Mouse (Mus musculus): ENCODE data around the gene Cck. TPM values are rescaled to one million over a fixed set of nuclear protein-coding genes. Genes with fewer than 3 reads are reported as not detected.
"Not testable (repeated sequence)": the region's sequence is repeated elsewhere in the genome, so short reads cannot be mapped to it uniquely, and the experiment has no call there.

The Cck gene
- polyA plus RNA-seq, 1 experiment from 2014 or later = 1.0 TPM

DNA sequence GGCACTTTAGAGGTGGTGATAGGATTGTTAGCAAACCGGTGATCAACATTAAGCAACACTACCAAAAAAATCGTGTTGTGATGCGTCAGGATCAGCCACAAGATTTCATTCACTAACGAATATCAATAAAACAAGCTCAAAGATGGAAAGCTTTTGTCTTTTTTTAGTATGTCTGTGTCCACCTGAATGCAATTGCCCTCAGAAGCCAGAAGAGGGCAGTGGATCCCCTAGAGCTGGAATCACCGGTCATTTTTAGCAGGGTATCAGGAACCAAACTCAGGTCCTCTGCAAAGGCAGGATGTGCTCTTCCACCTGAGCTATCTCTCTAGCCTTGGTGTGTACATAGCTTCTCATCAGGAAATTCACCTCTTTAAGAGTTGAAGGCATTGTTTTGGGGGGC, 20.7 kb downstream of the Cck start:
- Histone ChIP-seq H3K9me3 (ENCODE audit: control insufficient read depth, low read length) (no peaks in the 10 kb centered on the region), H3K27me3 (ENCODE audit: control insufficient read depth, insufficient read depth, low read length) (no peaks in the 10 kb centered on the region), H3K4me2 (replicated peaks; ENCODE audit: low read depth, low read length) (no peak overlapping the region), H3K27ac (ENCODE audit: low read depth, low read length) (no peak overlapping the region), H3K4me3 (ENCODE audit: low read depth, low read length) (no peak overlapping the region), H3K9ac (ENCODE audit: low read depth, low read length) (no peak overlapping the region), H3K4me1 (replicated peaks; ENCODE audit: control insufficient read depth, insufficient read depth, low read length) (no peaks in the 10 kb centered on the region), H3K36me3 (ENCODE audit: control insufficient read depth, insufficient read depth, low read length) (no peaks in the 10 kb centered on the region)
- no peak for DNase-seq (ENCODE audit: low spot score)
- WGBS = 85% methylated on average over 5 of the region's 5 CpGs
- ATAC-seq (ENCODE audit: low FRiP score) = no peak

DNA sequence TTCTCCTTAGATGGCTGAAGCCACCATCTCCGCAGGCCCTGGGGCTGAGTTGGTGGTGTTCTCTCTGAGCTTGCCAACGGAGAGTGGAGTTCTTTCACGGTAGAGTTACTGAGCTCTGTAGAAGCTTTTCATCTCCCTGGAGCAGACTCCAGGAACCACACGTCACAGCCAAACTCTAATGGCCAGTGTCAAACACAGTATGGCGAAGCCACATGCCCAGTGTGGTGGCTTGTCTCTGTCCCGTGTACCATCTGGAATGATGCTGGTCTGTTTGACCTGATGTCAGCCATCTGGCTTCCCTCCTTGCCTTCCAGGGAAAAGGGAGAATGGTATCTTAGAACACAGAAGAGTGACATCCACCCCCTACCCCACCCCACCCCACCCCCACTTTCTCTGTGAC, 25.8 kb downstream of the Cck start:
- DNase-seq (ENCODE audit: low spot score) (no peak), ATAC-seq (ENCODE audit: low FRiP score) (peak; percentile 33; the same call in 1 of the 2 replicates)
- Histone ChIP-seq H3K36me3 (ENCODE audit: control insufficient read depth, insufficient read depth, low read length) (no peaks in the 10 kb centered on the region), H3K9ac (ENCODE audit: low read depth, low read length) (no peak overlapping the region), H3K4me2 (replicated peaks; ENCODE audit: low read depth, low read length) (no peak overlapping the region), H3K4me1 (replicated peaks; ENCODE audit: control insufficient read depth, insufficient read depth, low read length) (no peaks in the 10 kb centered on the region), H3K4me3 (ENCODE audit: low read depth, low read length) (no peak overlapping the region), H3K27ac (ENCODE audit: low read depth, low read length) (no peak overlapping the region), H3K9me3 (ENCODE audit: control insufficient read depth, low read length) (no peaks in the 10 kb centered on the region), H3K27me3 (ENCODE audit: control insufficient read depth, insufficient read depth, low read length) (no peaks in the 10 kb centered on the region)
- 65% methylated on average over 6 of the region's 6 CpGs for WGBS

DNA sequence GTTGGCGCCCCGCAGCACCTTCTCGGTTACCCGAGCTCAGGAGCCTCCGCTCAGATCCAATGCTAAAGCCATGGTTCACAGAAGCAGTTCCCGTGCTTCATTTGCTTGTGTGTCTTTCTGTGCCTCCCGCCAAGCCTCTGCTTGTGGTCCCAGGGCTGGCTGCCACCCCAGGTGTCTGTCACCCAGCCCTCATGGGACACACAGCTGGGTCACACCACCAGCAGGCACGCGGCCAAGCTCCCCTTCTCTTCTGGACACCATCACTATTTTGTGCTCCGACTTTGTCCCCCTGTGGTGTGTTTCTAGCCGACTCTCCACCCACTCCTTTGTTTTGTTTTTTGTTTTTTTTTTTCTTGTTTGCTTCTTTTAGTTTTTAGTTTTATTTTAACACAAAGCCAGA, 28.0 kb downstream of the Cck start:
- no peaks in the 10 kb centered on the region for H3K9me3 ChIP-seq (ENCODE audit: control insufficient read depth, low read length)
- ATAC-seq (ENCODE audit: low FRiP score) (no peak), DNase-seq (ENCODE audit: low spot score) (no peak)
- H3K4me2 ChIP-seq (replicated peaks; ENCODE audit: low read depth, low read length) = no peak overlapping the region
- no peak overlapping the region for H3K27ac ChIP-seq (ENCODE audit: low read depth, low read length)
- no peaks in the 10 kb centered on the region for H3K36me3 ChIP-seq (ENCODE audit: control insufficient read depth, insufficient read depth, low read length)
- H3K27me3 ChIP-seq (ENCODE audit: control insufficient read depth, insufficient read depth, low read length) = no peaks in the 10 kb centered on the region
- WGBS = 80% methylated on average over 11 of the region's 11 CpGs
- H3K9ac ChIP-seq (ENCODE audit: low read depth, low read length) = no peak overlapping the region
- H3K4me3 ChIP-seq (ENCODE audit: low read depth, low read length) = no peak overlapping the region
- H3K4me1 ChIP-seq (replicated peaks; ENCODE audit: control insufficient read depth, insufficient read depth, low read length) = no peaks in the 10 kb centered on the region

DNA sequence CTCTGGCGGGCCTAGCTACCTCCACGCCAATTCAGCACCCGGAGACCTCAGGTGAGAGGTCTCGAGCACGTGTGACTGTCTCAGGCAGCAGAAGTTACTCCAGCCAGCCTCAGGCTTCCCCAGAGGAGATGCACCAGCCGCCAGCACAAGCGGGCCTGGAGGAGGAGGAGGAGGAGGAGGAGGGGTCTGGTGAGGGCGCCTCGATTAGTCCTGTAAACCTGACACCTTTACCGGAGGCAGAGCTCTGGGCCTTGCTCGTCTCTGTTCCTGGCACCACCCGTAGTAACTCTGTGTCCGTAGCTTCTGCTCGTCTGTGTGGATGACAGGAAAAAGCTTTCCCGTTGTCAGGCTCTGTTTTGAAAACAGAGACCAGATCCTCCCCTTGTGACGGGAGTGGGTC, 35.0 kb downstream of the Cck start:
- Histone ChIP-seq H3K9me3 (ENCODE audit: control insufficient read depth, low read length) (no peaks in the 10 kb centered on the region), H3K4me1 (replicated peaks; ENCODE audit: control insufficient read depth, insufficient read depth, low read length) (no peaks in the 10 kb centered on the region), H3K27me3 (ENCODE audit: control insufficient read depth, insufficient read depth, low read length) (no peaks in the 10 kb centered on the region), H3K27ac (ENCODE audit: low read depth, low read length) (no peak overlapping the region), H3K4me2 (replicated peaks; ENCODE audit: low read depth, low read length) (no peak overlapping the region), H3K9ac (ENCODE audit: low read depth, low read length) (no peak overlapping the region), H3K36me3 (ENCODE audit: control insufficient read depth, insufficient read depth, low read length) (peaks cover 2% of the 10 kb centered on the region; the same call in 1 of the 2 replicates), H3K4me3 (ENCODE audit: low read depth, low read length) (no peak overlapping the region)
- no peak for DNase-seq (ENCODE audit: low spot score)
- ATAC-seq (ENCODE audit: low FRiP score) = no peak
- WGBS = 74% methylated on average over 16 of the region's 16 CpGs

DNA sequence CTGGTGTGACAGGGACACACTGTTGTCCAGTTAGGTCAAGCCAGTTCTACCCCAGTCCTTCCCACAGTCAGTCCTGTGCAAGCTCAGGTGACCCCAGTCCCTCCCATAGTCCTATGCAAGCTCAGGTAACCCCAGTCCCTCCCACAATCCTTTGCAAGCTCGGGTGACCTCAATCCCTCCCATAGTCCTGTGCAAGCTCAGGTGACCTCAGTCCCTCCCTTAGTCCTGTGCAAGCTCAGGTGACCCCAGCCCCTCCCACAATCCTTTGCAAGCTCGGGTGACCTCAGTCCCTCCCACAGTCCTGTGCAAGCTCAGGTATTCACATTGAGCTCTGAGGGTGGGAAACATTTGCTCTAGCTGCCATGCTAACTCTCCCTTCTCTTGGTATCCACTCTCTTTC, 35.5 kb downstream of the Cck start:
- no peak for DNase-seq (ENCODE audit: low spot score)
- H3K9me3 ChIP-seq (ENCODE audit: control insufficient read depth, low read length) = no peaks in the 10 kb centered on the region
- 83% methylated on average over 2 of the region's 2 CpGs for WGBS

DNA sequence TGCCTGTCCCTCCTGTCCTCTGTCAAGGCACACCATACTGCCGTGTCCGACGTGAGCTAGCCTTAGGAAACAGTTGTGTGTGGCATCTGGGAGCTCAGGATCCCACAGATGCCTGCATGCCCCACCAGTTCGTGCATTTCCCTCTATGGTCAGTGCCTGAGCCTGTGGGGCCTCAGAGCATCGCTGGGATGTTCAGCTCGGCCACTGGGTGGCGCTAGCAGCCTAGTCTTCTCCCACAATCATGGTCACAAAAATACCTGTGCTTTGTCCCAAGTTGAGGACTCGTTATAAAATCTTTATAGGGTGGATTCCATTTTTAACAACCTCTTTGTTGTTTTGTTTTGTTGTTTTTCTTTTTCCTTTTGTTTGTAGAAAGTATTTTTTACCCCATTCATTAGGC, 37.0 kb downstream of the Cck start:
- H3K27ac ChIP-seq (ENCODE audit: low read depth, low read length) = no peak overlapping the region
- 29% methylated on average over 8 of the region's 8 CpGs for WGBS
- H3K27me3 ChIP-seq (ENCODE audit: control insufficient read depth, insufficient read depth, low read length) = no peaks in the 10 kb centered on the region
- no peaks in the 10 kb centered on the region for H3K9me3 ChIP-seq (ENCODE audit: control insufficient read depth, low read length)
- H3K4me1 ChIP-seq (replicated peaks; ENCODE audit: control insufficient read depth, insufficient read depth, low read length) = no peaks in the 10 kb centered on the region
- no peak overlapping the region for H3K4me3 ChIP-seq (ENCODE audit: low read depth, low read length)
- H3K4me2 ChIP-seq (replicated peaks; ENCODE audit: low read depth, low read length) = no peak overlapping the region
- DNase-seq (ENCODE audit: low spot score) = peak; percentile 75
- ATAC-seq (ENCODE audit: low FRiP score) = no peak
- H3K9ac ChIP-seq (ENCODE audit: low read depth, low read length) = no peak overlapping the region
- H3K36me3 ChIP-seq (ENCODE audit: control insufficient read depth, insufficient read depth, low read length) = peaks cover 5% of the 10 kb centered on the region; the same call in 1 of the 2 replicates

More for the DNA sequence above, 35.5 kb downstream of the Cck start:
- Histone ChIP-seq H3K27ac (ENCODE audit: low read depth, low read length) (no peak overlapping the region), H3K4me3 (ENCODE audit: low read depth, low read length) (no peak overlapping the region), H3K4me1 (replicated peaks; ENCODE audit: control insufficient read depth, insufficient read depth, low read length) (no peaks in the 10 kb centered on the region), H3K4me2 (replicated peaks; ENCODE audit: low read depth, low read length) (no peak overlapping the region), H3K9ac (ENCODE audit: low read depth, low read length) (no peak overlapping the region), H3K36me3 (ENCODE audit: control insufficient read depth, insufficient read depth, low read length) (peaks cover 2% of the 10 kb centered on the region; the same call in 1 of the 2 replicates), H3K27me3 (ENCODE audit: control insufficient read depth, insufficient read depth, low read length) (no peaks in the 10 kb centered on the region)
- no peak for ATAC-seq (ENCODE audit: low FRiP score)

DNA sequence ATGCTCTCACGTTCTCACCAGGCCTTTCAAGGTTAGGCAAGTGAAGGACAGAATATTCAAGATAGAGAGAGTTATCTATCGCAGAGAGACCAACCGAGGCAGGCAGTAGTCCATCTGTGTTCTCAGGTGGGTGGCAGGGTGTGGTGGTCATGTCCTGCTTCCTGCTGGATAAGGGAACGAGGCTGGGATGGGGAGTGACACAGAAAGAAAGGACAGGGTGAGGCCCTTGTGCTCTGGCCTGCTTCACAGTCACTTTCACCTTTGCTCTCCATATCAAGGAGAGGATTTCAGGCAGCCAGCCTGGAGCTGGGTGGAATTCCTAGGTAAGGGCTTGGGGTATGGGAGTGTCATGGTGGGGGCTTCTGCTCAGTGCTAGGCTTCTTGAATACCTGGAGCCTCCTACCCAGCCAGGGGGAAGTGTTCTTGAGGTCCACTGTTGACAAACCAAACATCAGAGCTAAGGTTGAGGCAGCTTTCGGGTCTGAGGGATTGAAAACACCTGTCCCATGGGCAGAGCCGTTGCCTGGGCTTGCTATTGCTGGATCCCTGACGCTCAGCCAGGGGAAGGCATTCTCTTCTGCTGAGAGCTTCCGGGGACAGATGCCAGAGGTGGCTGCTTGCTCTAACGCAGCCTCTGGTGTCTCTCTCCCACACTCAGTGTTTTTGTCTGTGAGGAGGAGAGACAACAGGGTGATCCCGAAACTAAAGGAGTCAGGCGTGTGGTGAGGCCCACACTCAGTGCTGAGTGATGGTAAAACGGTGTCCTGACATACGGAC, 38.6 kb downstream of the Cck start:
- 88% methylated on average over 13 of the region's 13 CpGs for WGBS
- Histone ChIP-seq H3K27ac (ENCODE audit: low read depth, low read length) (no peak overlapping the region), H3K4me2 (replicated peaks; ENCODE audit: low read depth, low read length) (no peak overlapping the region), H3K36me3 (ENCODE audit: control insufficient read depth, insufficient read depth, low read length) (peaks cover 9% of the 10 kb centered on the region; the same call in 1 of the 2 replicates), H3K4me3 (ENCODE audit: low read depth, low read length) (no peak overlapping the region), H3K27me3 (ENCODE audit: control insufficient read depth, insufficient read depth, low read length) (no peaks in the 10 kb centered on the region), H3K9ac (ENCODE audit: low read depth, low read length) (no peak overlapping the region), H3K4me1 (replicated peaks; ENCODE audit: control insufficient read depth, insufficient read depth, low read length) (no peaks in the 10 kb centered on the region), H3K9me3 (ENCODE audit: control insufficient read depth, low read length) (no peaks in the 10 kb centered on the region)
- DNase-seq (ENCODE audit: low spot score) (no peak), ATAC-seq (ENCODE audit: low FRiP score) (no peak)

DNA sequence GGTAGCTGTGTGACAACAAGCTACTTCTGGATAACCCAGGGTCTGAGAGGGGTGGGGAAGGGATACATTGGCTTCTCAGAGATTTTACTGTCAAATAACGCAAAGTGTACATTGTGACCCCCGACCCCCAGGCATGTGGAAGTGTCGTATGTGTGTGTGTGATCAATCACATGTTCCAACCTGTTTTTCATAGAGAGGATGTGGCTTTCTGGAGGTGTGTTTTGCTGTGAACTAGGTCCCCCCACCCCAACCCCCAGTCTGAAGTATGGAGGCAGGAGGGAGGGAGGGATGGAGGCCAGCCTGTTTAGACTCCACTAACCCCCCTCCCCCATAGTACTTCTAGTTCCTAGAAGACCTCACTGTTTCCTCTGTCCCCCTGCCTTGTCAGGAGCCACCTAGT, 40.6 kb downstream of the Cck start:
- WGBS = 90% methylated on average over 3 of the region's 3 CpGs

DNA sequence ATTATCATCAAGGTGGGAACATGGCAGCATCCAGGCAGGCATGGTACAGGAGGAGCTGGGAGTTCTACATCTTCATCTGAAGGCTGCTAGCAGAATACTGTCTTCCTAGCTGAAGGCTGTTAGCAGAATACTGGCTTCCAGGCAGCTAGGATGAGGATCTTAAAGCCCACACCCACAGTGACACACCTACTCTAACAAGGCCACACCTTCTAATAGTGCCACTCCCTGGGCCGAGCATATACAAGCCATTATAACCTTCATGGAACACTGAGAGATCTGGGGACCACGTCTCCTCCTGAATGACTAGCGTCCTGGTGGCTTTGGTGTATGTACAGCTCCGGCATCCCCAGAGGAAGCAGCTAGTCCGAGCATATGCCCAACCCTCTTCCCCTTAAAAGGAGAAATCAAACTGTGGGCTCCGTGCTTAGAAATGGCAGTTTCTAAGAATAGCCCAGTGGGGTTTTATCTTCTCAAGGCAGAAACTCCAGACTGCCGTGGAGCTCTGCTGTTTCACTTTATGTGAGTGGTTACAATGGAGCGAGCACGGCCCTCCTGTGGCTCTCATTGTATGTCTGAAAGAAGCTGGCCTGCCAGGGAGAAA, 43.1 kb downstream of the Cck start:
- not testable (repeated sequence) for H3K4me1 ChIP-seq (replicated peaks; ENCODE audit: control insufficient read depth, insufficient read depth, low read length); H3K4me2 ChIP-seq (replicated peaks; ENCODE audit: low read depth, low read length); H3K9me3 ChIP-seq (ENCODE audit: control insufficient read depth, low read length); DNase-seq (ENCODE audit: low spot score); H3K4me3 ChIP-seq (ENCODE audit: low read depth, low read length); H3K27ac ChIP-seq (ENCODE audit: low read depth, low read length); H3K27me3 ChIP-seq (ENCODE audit: control insufficient read depth, insufficient read depth, low read length); H3K9ac ChIP-seq (ENCODE audit: low read depth, low read length); ATAC-seq (ENCODE audit: low FRiP score)
- 56% methylated on average over 9 of the region's 9 CpGs for WGBS
- peaks cover 15% of the 10 kb centered on the region for H3K36me3 ChIP-seq (ENCODE audit: control insufficient read depth, insufficient read depth, low read length)

More for the DNA sequence above, 40.6 kb downstream of the Cck start:
- ATAC-seq (ENCODE audit: low FRiP score) = no peak
- Histone ChIP-seq H3K36me3 (ENCODE audit: control insufficient read depth, insufficient read depth, low read length) (peaks cover 13% of the 10 kb centered on the region), H3K4me2 (replicated peaks; ENCODE audit: low read depth, low read length) (no peak overlapping the region), H3K4me3 (ENCODE audit: low read depth, low read length) (no peak overlapping the region), H3K27me3 (ENCODE audit: control insufficient read depth, insufficient read depth, low read length) (no peaks in the 10 kb centered on the region), H3K9ac (ENCODE audit: low read depth, low read length) (no peak overlapping the region), H3K27ac (ENCODE audit: low read depth, low read length) (no peak overlapping the region), H3K9me3 (ENCODE audit: control insufficient read depth, low read length) (no peaks in the 10 kb centered on the region), H3K4me1 (replicated peaks; ENCODE audit: control insufficient read depth, insufficient read depth, low read length) (no peaks in the 10 kb centered on the region)
- DNase-seq (ENCODE audit: low spot score) = no peak

All from hindbrain, embryonic 11.5 days (tissue).